Mouse (Mus musculus) myocyte (in vitro differentiated cells): Measurements from ENCODE around the gene Dek.

Source experiments
- CEBPB ChIP-seq: IDR thresholded peaks from 2 replicates; pipeline ENCODE4 v1.6.1; 2011; ENCODE audit warnings: mild to moderate bottlenecking, moderate library complexity; ENCODE audit not compliant: poor library complexity, insufficient read depth, severe bottlenecking
- E2F4 ChIP-seq: IDR thresholded peaks from one replicate; pipeline ENCODE4 v1.6.1; 2011; ENCODE audit warnings: mild to moderate bottlenecking, control low read depth, moderate library complexity; ENCODE audit not compliant: insufficient read depth
- MAX ChIP-seq: IDR thresholded peaks from one replicate; pipeline ENCODE4 v1.6.1; 2011; ENCODE audit warnings: low read depth, mild to moderate bottlenecking, control low read depth
- MYOD1 ChIP-seq, 3 experiments: IDR thresholded peaks; one replicate each; pipeline ENCODE4 v1.6.1; 2011; ENCODE audit warnings: control low read depth in 2 of 3, low read depth in 2 of 3, mild to moderate bottlenecking in 2 of 3, moderate library complexity in 1 of 3; ENCODE audit not compliant: insufficient read length in 2 of 3, control insufficient read depth in 1 of 3
- MYOG ChIP-seq, 3 experiments: IDR thresholded peaks; one replicate each; pipeline ENCODE4 v1.6.1; 2011; ENCODE audit warnings: control low read depth in 2 of 3, low read depth in 2 of 3, mild to moderate bottlenecking in 2 of 3; ENCODE audit not compliant: insufficient read length in 2 of 3, control insufficient read depth in 1 of 3, insufficient read depth in 1 of 3
- POLR2A ChIP-seq: IDR thresholded peaks from one replicate; pipeline ENCODE4 v1.6.1; 2011; ENCODE audit warnings: low read depth, mild to moderate bottlenecking, control low read depth, moderate library complexity; ENCODE audit not compliant: insufficient read length
- POLR2AphosphoS2 ChIP-seq: IDR thresholded peaks from one replicate; pipeline ENCODE4 v1.6.1; 2011; ENCODE audit warnings: low read depth, control low read depth; ENCODE audit not compliant: insufficient read length
- REST ChIP-seq: IDR thresholded peaks from one replicate; pipeline ENCODE4 v1.6.1; 2011; ENCODE audit warnings: mild to moderate bottlenecking, control low read depth, moderate library complexity; ENCODE audit not compliant: insufficient read depth, insufficient read length
- TCF12 ChIP-seq: IDR thresholded peaks from one replicate; pipeline ENCODE4 v1.6.1; 2011; ENCODE audit warnings: mild to moderate bottlenecking, control low read depth; ENCODE audit not compliant: poor library complexity, insufficient read depth, severe bottlenecking
- TCF3 ChIP-seq: IDR thresholded peaks from one replicate; pipeline ENCODE4 v1.6.1; 2011; ENCODE audit warnings: low read depth, control low read depth; ENCODE audit not compliant: insufficient read length
- USF1 ChIP-seq: IDR thresholded peaks from one replicate; pipeline ENCODE4 v1.6.1; 2011; ENCODE audit warnings: low read depth, mild to moderate bottlenecking, control low read depth, moderate library complexity

DNA sequence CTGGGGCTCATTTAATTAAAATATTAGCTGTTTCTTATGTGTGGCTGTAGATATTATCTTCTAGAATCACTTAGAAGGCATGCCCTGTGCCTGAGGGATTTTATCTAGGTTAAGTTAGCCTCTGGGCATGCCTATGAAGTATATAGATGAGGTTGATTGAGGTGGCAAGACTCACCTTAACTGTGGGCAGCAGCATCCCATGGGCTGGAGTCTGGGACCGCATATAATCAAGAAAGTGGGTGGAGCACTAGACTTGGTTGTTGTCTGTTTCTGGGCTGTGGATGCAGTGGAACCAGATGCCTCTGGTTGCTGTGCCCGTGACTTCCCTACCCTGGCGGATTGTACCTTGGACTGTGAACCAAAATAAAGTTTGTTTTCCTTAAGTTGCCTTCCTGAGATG, 6.1 kb upstream of the Dek start:
- no peak for TF ChIP-seq E2F4
- TF ChIP-seq USF1 = no peak
- no peak for TF ChIP-seq CEBPB
- TF ChIP-seq POLR2A = no peak
- TF ChIP-seq MAX = no peak
- TF ChIP-seq MYOG (IDR thresholded peaks at IDR 0.05; ENCODE audit: control insufficient read depth in 1 of 3, insufficient read depth in 1 of 3, insufficient read length in 2 of 3, low read depth in 2 of 3) = no peak
- no peak for TF ChIP-seq MYOD1 (IDR thresholded peaks at IDR 0.05; ENCODE audit: control insufficient read depth in 1 of 3, insufficient read length in 2 of 3, low read depth in 2 of 3)
- no peak for TF ChIP-seq TCF3
- TF ChIP-seq REST = no peak
- TF ChIP-seq TCF12 = no peak
- no peak for TF ChIP-seq POLR2AphosphoS2
